Mouse (Mus musculus) G1E (cell line): Measurements from ENCODE around the gene Anapc2.

Source experiments
- CTCF ChIP-seq: IDR thresholded peaks from 2 replicates; pipeline ENCODE4 v1.5.1; 2012; ENCODE audit warnings: low read depth, low read length, inconsistent platforms, mixed read lengths
- GATA1 ChIP-seq: IDR thresholded peaks from 2 replicates; pipeline ENCODE4 v1.6.1; 2012; ENCODE audit warnings: borderline replicate concordance, low read length, inconsistent platforms, mixed read lengths
- TAL1 ChIP-seq: conservative IDR thresholded peaks from 2 replicates; pipeline ENCODE4 v1.6.1; 2012; ENCODE audit warnings: low read depth, low read length, inconsistent platforms, mixed read lengths

DNA sequence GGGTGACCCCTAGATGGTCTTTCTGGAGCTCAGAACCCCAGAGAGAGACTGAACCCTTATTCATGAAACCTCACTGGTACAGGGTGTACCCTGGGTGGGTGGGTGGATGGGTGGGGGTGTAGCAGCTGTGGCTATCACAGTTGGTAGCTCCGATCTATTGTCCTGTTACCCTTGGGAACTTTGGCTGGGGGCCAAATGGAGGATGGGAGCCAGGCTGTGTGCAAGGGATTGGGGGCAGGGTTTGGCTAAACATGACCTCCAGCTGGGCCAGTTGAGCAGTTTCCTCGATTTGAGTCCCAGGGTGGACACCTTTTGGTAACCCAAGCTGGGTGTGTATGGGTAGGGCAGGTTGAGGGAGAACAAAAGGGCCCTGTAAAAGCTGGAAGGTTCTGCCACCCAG lies 5.6 kb upstream of the Anapc2 start:
- TF ChIP-seq CTCF: no peak
- TF ChIP-seq TAL1: no peak
- no peak for TF ChIP-seq GATA1
